Mouse (Mus musculus) frontal cortex, postnatal 10 days (tissue): ENCODE results near the gene Steap3.
A peak's percentile ranks its signal among the peaks of the same experiment; 100 is the strongest.

ENCODE experiments used
- DNase-seq, 2 experiments: peaks; one replicate each; pipeline ENCODE4 v3.0.0; 2022; ENCODE audit warnings: low spot score in 2 of 2, mixed read lengths in 1 of 2

Gene Steap3

DNA sequence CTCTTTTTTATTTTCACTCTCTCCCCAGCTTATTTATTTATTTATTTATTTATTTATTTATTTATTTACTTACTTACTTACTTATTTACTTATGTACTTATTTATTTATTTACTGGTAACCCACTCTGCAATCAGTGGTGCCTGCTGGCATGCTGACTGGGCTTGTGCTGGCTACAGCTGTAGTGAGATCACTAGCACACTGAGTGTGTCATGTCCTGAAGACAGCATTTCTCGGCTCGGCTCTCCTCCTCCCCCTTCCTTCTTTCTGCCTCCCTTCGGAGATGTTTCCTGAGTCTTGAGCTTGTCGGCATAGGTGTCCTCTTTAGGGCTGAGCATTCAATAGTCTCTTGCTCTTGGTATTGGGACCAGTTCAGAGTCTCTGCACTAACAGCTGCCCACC, 73.6 kb downstream of the Steap3 start:
- no peak for DNase-seq

DNA sequence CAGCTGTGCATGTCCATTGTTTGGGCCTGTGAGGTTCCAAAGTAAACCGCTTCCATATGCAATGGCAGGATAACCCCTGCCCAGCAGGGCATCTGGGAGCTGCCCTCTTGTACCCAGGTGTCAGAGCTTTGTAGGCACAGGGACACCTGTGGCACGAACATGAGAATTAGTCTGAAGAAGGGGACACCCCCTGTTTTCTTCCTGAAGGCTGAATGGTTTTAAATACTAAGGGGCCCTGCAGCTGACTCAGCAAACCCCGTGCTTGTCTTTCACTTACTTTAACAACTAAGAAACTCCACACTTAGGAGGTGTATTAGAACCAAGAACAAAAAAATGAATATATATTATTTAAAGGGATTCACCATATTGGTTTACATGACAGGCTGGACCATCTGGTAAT, 74.4 kb downstream of the Steap3 start:
- no peak for DNase-seq

DNA sequence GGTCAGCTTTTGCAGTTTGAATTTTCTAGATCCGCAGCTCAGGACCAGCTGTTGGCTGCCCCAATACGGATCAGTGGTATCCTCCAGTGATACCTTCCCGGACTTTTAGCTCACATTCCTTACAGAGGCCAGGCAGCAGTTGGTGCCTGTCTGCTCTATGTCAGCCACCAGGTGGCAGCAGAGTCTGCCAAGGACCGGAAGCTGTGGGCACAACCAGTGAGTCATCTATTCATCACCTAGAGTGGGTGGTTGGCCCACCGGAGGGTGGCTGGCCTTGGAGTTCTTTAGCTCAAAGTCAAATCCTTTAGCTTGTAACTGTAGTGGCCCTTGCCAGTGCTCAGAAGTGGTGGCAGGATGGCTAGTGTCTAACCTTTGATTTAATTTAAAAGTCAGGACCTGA, 75.3 kb downstream of the Steap3 start:
- DNase-seq, result peak; percentile 50 to 73

GRCm38 (mm10) chr1:120196724-120197123, 75.8 kb downstream of the Steap3 start:
- DNase-seq, result no peak

DNA sequence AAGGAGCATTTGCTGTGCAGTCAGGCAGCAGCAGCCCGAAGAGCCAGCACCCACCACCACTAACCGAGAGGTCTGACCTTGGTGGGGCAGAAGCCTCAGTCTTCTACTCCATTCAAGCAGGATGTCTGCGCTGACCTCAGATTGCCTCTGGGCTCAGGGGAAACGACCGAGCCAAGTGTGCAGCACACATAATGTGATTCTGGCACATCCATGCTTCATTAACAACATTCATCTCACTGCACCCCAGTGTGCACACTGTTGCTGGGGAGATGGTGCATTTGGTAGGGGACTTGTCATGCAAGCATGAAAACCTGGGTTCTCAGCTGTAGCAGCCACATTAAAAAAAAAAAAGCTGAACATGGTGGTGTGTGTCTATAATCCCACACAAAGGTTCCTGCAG, 76.6 kb downstream of the Steap3 start:
- no peak for DNase-seq

GRCm38 (mm10) chr1:120193586-120193985, 78.9 kb downstream of the Steap3 start:
- no peak for DNase-seq

- DNase-seq, result no peak
Observed at GRCm38 (mm10) chr1:120192321-120192720, 80.2 kb downstream of the Steap3 start.

- DNase-seq, result no peak
Observed at GRCm38 (mm10) chr1:120190946-120191345, 81.6 kb downstream of the Steap3 start.

DNA sequence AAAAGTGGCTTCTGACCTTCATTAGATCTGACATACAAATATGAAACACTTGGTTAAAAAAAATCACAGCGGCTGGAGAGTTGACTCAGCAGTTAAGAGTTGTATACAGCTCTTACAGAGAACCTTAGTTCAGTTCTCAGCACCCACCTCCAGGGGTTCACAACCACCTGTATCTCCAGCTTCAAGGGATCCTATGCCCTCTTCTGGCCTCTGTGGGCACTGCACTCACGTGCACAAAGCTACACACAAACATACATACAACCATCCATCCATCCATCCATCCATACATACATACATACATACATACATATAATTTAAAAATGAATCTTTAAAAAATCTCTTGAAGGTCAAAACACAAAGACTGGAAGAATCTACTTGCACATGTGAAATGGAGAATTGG, 82.2 kb downstream of the Steap3 start:
- DNase-seq, result no peak

GRCm38 (mm10) chr1:120189206-120189605, 83.3 kb downstream of the Steap3 start:
- no peak for DNase-seq

DNA sequence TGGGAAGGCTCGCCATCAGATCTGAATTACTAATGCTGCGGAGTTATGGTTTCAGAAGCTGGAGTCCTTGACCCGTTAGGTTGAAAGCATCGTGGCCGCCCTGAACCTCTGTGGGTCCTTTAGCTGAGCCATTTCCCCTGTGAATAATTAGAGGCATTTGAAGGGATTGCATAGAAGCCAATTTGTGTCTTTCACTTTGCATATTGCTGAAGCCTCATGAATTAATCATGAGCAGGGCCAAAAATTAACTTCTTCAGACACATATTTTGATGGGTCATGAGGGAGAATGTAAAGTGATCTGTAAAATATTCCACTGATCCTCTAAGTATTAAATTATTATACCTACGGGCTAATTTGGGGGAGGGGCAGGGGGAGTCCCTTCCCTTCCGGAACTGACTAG, 85.4 kb downstream of the Steap3 start:
- DNase-seq, result no peak

DNA sequence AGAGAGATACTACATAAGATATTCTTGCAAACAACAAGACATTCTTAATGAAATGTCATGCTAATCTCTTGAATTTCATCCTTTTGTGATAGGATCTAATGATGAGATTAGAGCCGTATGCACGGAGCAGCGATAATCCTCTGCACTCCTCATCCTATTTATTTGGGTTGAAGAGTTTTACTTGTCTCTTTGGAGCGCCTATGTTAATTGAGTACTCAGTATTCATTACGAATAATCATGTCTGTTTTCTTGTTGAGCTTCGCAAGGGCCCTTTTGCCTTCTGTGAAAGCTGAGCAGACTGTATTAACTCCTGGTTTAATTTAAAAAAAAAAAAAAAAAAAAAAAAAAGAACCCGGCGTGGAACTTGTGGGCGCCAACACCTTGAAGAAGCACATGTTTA, 85.8 kb downstream of the Steap3 start:
- no peak for DNase-seq

GRCm38 (mm10) chr1:120186204-120186603, 86.3 kb downstream of the Steap3 start:
- DNase-seq, result no peak

- DNase-seq, result no peak
Observed at GRCm38 (mm10) chr1:120177141-120177540, 95.4 kb downstream of the Steap3 start.

GRCm38 (mm10) chr1:120176313-120176712, 96.2 kb downstream of the Steap3 start:
- DNase-seq, result no peak

DNA sequence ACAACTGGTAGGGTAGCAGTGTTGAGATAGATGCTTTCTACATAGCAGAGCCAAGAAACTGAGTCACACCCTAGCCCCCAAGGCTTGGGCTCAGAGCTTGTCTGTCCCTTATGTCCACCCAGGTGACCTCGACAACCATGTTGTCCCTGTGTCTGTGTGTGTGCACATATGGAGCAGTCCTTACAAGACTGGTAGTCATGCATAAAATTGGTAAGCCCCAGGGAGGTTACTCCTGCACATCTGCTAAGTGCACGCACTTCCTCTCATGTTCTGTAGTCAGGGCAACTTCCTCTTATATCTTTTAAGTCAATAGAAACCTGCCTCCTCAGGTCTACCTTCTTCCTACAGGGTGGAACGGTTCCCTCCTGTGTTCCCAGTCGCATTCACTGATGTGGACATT, 97.5 kb downstream of the Steap3 start:
- no peak for DNase-seq

GRCm38 (mm10) chr1:120171819-120172521, 100.5 kb downstream of the Steap3 start:
- DNase-seq, result peak in 1 of 2 experiments; percentile 31

DNA sequence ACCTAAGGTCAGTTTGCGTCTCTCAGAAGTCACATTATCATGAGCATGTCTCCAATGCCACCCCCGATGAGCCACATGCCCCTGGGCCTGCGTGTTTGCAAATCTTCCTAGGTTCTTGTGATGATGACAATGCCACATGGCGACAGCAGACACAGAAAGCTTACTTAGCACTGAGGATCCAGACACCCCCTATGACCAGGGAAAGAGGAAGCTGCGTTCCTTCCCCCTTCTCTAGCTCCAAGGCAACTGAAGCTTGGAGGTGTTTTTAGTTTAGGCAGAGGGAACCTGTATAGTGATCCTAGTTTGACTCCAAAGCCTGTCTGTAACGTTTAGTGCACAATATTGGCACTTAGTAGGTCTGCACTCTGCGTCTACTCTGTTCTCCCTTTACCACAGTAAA, 102.2 kb downstream of the Steap3 start:
- no peak for DNase-seq

GRCm38 (mm10) chr1:120168674-120169073, 103.8 kb downstream of the Steap3 start:
- no peak for DNase-seq

DNA sequence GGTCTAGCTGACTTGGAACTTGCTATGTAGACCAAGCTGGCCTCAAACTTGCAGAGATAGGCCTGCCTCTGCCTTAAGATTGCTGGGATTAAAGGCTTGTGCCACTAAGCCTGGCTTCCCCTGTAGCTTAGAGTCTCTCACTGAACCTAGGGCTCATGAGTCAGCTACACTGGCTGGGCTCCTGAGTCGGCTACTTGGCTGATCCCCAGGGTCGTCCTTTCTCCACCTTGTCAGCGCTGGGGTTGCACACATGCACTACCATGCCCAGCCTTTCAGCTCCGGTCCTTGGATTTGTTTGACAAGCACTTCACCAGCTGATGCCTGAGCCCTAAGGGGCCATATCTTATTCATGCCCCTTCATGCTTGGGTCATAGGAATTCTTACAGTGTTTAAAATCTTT, 104.5 kb downstream of the Steap3 start:
- no peak for DNase-seq

GRCm38 (mm10) chr1:120162616-120163015, 109.9 kb downstream of the Steap3 start:
- no peak for DNase-seq

GRCm38 (mm10) chr1:120161502-120161901, 111.0 kb downstream of the Steap3 start:
- DNase-seq, result no peak

DNA sequence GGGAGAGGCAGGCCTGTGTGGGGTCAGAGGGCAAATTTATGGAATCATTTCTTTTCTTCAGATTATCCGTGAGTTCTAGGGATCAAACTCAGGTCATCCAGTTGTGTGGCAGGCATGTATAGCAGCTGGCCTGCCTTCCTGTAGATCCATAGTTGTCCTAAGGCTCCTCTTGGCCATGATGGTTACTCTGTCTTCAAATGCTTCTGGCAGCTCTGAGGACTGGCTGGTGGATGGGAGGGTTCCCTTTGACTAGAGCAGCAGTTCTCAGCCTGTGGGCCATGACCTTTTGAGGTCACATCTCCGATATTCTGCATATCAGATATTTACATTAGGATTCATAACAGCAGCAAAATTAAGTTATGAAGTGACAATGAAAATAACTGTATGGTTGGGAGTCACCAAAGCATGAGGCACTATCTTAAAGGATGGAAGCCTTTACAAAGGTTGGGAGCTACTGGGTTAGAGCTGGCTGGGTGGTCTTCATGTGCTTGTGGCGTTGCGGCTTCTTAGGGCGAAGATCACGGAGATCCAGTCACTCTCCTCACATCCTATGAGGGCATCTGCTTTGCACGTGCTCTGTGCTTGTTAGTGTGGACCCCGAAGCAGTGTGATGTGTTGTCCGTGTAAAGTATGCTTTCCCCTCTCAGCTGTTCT, 113.9 kb downstream of the Steap3 start:
- DNase-seq, result no peak

DNA sequence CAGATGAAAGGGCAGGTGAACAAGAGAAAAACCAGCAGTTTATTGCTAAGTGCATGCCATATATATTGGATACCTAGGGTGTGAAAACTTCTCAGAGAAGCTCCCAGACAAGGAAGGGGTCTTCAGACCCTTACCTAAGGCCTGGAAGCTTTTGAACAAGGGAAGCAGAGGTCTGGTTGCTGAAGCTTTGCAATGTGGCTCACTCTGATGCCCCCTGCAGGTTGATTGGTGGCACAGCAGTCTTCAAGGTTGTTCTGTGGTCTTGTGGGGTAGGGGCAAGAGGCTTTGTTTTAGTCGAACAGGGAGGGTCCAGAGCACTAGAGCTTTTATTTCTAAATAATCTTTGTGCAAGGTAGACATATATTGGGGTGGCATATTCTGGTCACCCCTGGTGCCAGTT, 117.2 kb downstream of the Steap3 start:
- no peak for DNase-seq
